Comparison of ENCODE assay signal across 16 mouse cellular contexts in genomic region chr5:77267957-77268624, GRCm38 (mm10). TPM values are rescaled to one million over a fixed set of nuclear protein-coding genes. Genes with fewer than 3 reads are reported as not detected.
DNase-seq lines count a peak whose midpoint lies in the region; ATAC-seq and TF ChIP-seq lines count a peak whose summit lies in the region.
"Had no signal": no experiment of that assay in that cellular context is flagged by ENCODE, and none has a peak within 500 bp of the region (broad histone marks: within the 10 kb centered on the region; RNA-seq: fewer than 3 reads in every experiment).

No protein-coding gene starts in this region.

- DNase-seq in heart, adult 11 months = peak; percentile 84
- DNase-seq in liver, postnatal 0 days = no peak
- no peak for DNase-seq in right cerebral cortex, postnatal 10 days (ENCODE audit: low spot score in 2 of 2)
- DNase-seq in natural killer cell, adult 2 months (ENCODE audit: low spot score in 2 of 2) = no peak
- DNase-seq: adrenal gland, postnatal 25 days; B cell, adult 2 months; gastrocnemius, postnatal 14 days; kidney, adult 18-20 months had no signal

- no peak overlapping the region for H3K27ac ChIP-seq in heart, embryonic 12.5 days (ENCODE audit: poor library complexity, severe bottlenecking)
- no peak overlapping the region for H3K27ac ChIP-seq in liver, embryonic 12.5 days
- H3K27ac ChIP-seq in liver, postnatal 0 days (ENCODE audit: low read depth) = no peak overlapping the region
- H3K27ac ChIP-seq in embryonic facial prominence, embryonic 13.5 days = no peak overlapping the region
- H3K27ac ChIP-seq: stomach, embryonic 15.5 days had no signal

- H3K4me2 ChIP-seq in heart, embryonic 12.5 days = no peak overlapping the region
- peak overlapping the region; percentile 98; the same call in 1 of the 2 replicates for H3K4me2 ChIP-seq in liver, embryonic 12.5 days
- no peak overlapping the region for H3K4me2 ChIP-seq in liver, postnatal 0 days (ENCODE audit: low read depth, low read length)
- H3K4me2 ChIP-seq in embryonic facial prominence, embryonic 13.5 days = peak overlapping the region; percentile 63

- peaks cover 47% of the 10 kb centered on the region for H3K36me3 ChIP-seq in heart, embryonic 12.5 days
- peaks cover 51% of the 10 kb centered on the region for H3K36me3 ChIP-seq in liver, embryonic 12.5 days
- H3K36me3 ChIP-seq in liver, postnatal 0 days (replicated peaks; ENCODE audit: insufficient read depth, low read length) = peaks cover 19% of the 10 kb centered on the region
- peaks cover 51% of the 10 kb centered on the region for H3K36me3 ChIP-seq in E14TG2a.4 (ENCODE audit: insufficient read depth, low read length)
- peaks cover 51% of the 10 kb centered on the region for H3K36me3 ChIP-seq in embryonic facial prominence, embryonic 13.5 days

- 93% methylated on average over 30 of the region's 30 CpGs for WGBS in heart, embryonic 12.5 days
- 91% methylated on average over 30 of the region's 30 CpGs for WGBS in liver, embryonic 12.5 days (ENCODE audit: insufficient replicate concordance)
- 95% methylated on average over 30 of the region's 30 CpGs for WGBS in liver, postnatal 0 days (ENCODE audit: insufficient replicate concordance)
- 94% methylated on average over 30 of the region's 30 CpGs for WGBS in embryonic facial prominence, embryonic 13.5 days

- no peak for ATAC-seq in heart, embryonic 12.5 days (ENCODE audit: insufficient number of reproducible peaks, low FRiP score)
- ATAC-seq in liver, embryonic 12.5 days = no peak
- ATAC-seq in liver, postnatal 0 days = no peak
- ATAC-seq in embryonic facial prominence, embryonic 13.5 days (ENCODE audit: insufficient number of reproducible peaks, insufficient read depth, low FRiP score, low TSS enrichment, low read depth) = no peak
- ATAC-seq: Patski had no signal

- H3K4me3 ChIP-seq in heart, embryonic 12.5 days = no peak overlapping the region
- no peak overlapping the region for H3K4me3 ChIP-seq in liver, embryonic 12.5 days
- H3K4me3 ChIP-seq in liver, postnatal 0 days (ENCODE audit: low read depth, low read length) = no peak overlapping the region
- peak overlapping the region; percentile 93 for H3K4me3 ChIP-seq in E14TG2a.4 (replicated peaks; ENCODE audit: low read length)
- H3K4me3 ChIP-seq in embryonic facial prominence, embryonic 13.5 days = peak overlapping the region; percentile 95; the same call in 1 of the 2 replicates
- H3K4me3 ChIP-seq: erythroblast, embryonic 14.5 days had no signal

- H3K9ac ChIP-seq in heart, embryonic 12.5 days = no peak overlapping the region
- no peak overlapping the region for H3K9ac ChIP-seq in liver, embryonic 12.5 days
- no peak overlapping the region for H3K9ac ChIP-seq in liver, postnatal 0 days (replicated peaks)
- no peak overlapping the region for H3K9ac ChIP-seq in embryonic facial prominence, embryonic 13.5 days
- H3K9ac ChIP-seq: stomach, embryonic 15.5 days had no signal

- H3K27me3 ChIP-seq in heart, embryonic 12.5 days (replicated peaks) = no peaks in the 10 kb centered on the region
- H3K27me3 ChIP-seq in liver, embryonic 12.5 days (replicated peaks) = no peaks in the 10 kb centered on the region
- no peaks in the 10 kb centered on the region for H3K27me3 ChIP-seq in liver, postnatal 0 days (ENCODE audit: insufficient read depth, low read length)
- H3K27me3 ChIP-seq in E14TG2a.4 (ENCODE audit: insufficient read depth, low read length) = peaks cover 3% of the 10 kb centered on the region
- no peaks in the 10 kb centered on the region for H3K27me3 ChIP-seq in embryonic facial prominence, embryonic 13.5 days
- H3K27me3 ChIP-seq: Patski; stomach, embryonic 15.5 days had no signal

- TF ChIP-seq CTCF in liver, postnatal 0 days (IDR thresholded peaks at IDR 0.05; ENCODE audit: low read depth) = no peak
- TF ChIP-seq CTCF in E14TG2a.4 (conservative IDR thresholded peaks at IDR 0.05; ENCODE audit: low read length) = no peak

- peaks cover 21% of the 10 kb centered on the region for H3K4me1 ChIP-seq in heart, embryonic 12.5 days (replicated peaks)
- peaks cover 36% of the 10 kb centered on the region for H3K4me1 ChIP-seq in liver, embryonic 12.5 days
- peaks cover 10% of the 10 kb centered on the region for H3K4me1 ChIP-seq in liver, postnatal 0 days (ENCODE audit: insufficient read depth)
- H3K4me1 ChIP-seq in E14TG2a.4 (replicated peaks; ENCODE audit: low read depth, low read length) = peaks cover 75% of the 10 kb centered on the region
- peaks cover 21% of the 10 kb centered on the region for H3K4me1 ChIP-seq in embryonic facial prominence, embryonic 13.5 days

- H3K9me3 ChIP-seq in heart, embryonic 12.5 days (replicated peaks) = no peaks in the 10 kb centered on the region
- no peaks in the 10 kb centered on the region for H3K9me3 ChIP-seq in liver, embryonic 12.5 days (replicated peaks)
- no peaks in the 10 kb centered on the region for H3K9me3 ChIP-seq in liver, postnatal 0 days (ENCODE audit: low read length)
- no peaks in the 10 kb centered on the region for H3K9me3 ChIP-seq in E14TG2a.4 (ENCODE audit: low read length)
- H3K9me3 ChIP-seq in embryonic facial prominence, embryonic 13.5 days = no peaks in the 10 kb centered on the region
- H3K9me3 ChIP-seq: stomach, embryonic 15.5 days had no signal

- no peak for TF ChIP-seq EP300 in liver, postnatal 0 days (IDR thresholded peaks at IDR 0.05; ENCODE audit: low read depth)

RNA-seq across cellular contexts. Expression of gene Rest, which starts 2.8 kb away (rescaled TPM):
- 31.0 and 32.2 TPM in 2 replicates for polyA plus RNA-seq in heart, embryonic 12.5 days (2016; fragmentation: Nextera tagmentation; extraction: Ambion mirVana)
- polyA plus RNA-seq in liver, embryonic 12.5 days (2016; fragmentation: Nextera tagmentation; extraction: Ambion mirVana) = 12.3 and 12.9 TPM in 2 replicates
- 6.4 and 6.9 TPM in 2 replicates for polyA plus RNA-seq in liver, postnatal 0 days (2015; fragmentation: Nextera tagmentation; extraction: Ambion mirVana)
- 55.9 and 57.5 TPM in 2 replicates for polyA plus RNA-seq in embryonic facial prominence, embryonic 13.5 days (2015; fragmentation: Nextera tagmentation; extraction: Ambion mirVana)

RNA-seq across cellular contexts. Expression of gene Noa1, which starts 41.8 kb away (rescaled TPM):
- polyA plus RNA-seq in heart, embryonic 12.5 days (2016; fragmentation: Nextera tagmentation; extraction: Ambion mirVana) = 22.9 and 23.0 TPM in 2 replicates
- polyA plus RNA-seq in liver, embryonic 12.5 days (2016; fragmentation: Nextera tagmentation; extraction: Ambion mirVana) = 40.7 and 44.9 TPM in 2 replicates
- 8.2 and 10.5 TPM in 2 replicates for polyA plus RNA-seq in liver, postnatal 0 days (2015; fragmentation: Nextera tagmentation; extraction: Ambion mirVana)
- polyA plus RNA-seq in embryonic facial prominence, embryonic 13.5 days (2015; fragmentation: Nextera tagmentation; extraction: Ambion mirVana) = 29.1 and 30.5 TPM in 2 replicates

RNA-seq across cellular contexts. Expression of gene Polr2b, which starts 41.9 kb away (rescaled TPM):
- polyA plus RNA-seq in heart, embryonic 12.5 days (2016; fragmentation: Nextera tagmentation; extraction: Ambion mirVana) = 46.1 and 49.9 TPM in 2 replicates
- polyA plus RNA-seq in liver, embryonic 12.5 days (2016; fragmentation: Nextera tagmentation; extraction: Ambion mirVana) = 46.0 and 49.1 TPM in 2 replicates
- polyA plus RNA-seq in liver, postnatal 0 days (2015; fragmentation: Nextera tagmentation; extraction: Ambion mirVana) = 16.4 and 18.6 TPM in 2 replicates
- polyA plus RNA-seq in embryonic facial prominence, embryonic 13.5 days (2015; fragmentation: Nextera tagmentation; extraction: Ambion mirVana) = 63.3 and 67.3 TPM in 2 replicates

RNA-seq across cellular contexts. Expression of gene Spink2, which starts 56.8 kb away (rescaled TPM):
- polyA plus RNA-seq in heart, embryonic 12.5 days (2016; fragmentation: Nextera tagmentation; extraction: Ambion mirVana) = 7.3 and 7.9 TPM in 2 replicates
- 0.23 TPM in 1 of 2 replicates, not detected in the other for polyA plus RNA-seq in liver, embryonic 12.5 days (2016; fragmentation: Nextera tagmentation; extraction: Ambion mirVana)
- polyA plus RNA-seq in liver, postnatal 0 days (2015; fragmentation: Nextera tagmentation; extraction: Ambion mirVana) = not detected in 2 replicates
- 0.72 and 0.91 TPM in 2 replicates for polyA plus RNA-seq in embryonic facial prominence, embryonic 13.5 days (2015; fragmentation: Nextera tagmentation; extraction: Ambion mirVana)
- polyA plus RNA-seq: erythroblast, embryonic 14.5 days; liver, embryonic 16.5 days; Patski had no signal

Comparison
In these comparisons a context has a peak if more than half of its experiments do, and no peak if none do; other contexts are left out.
1. H3K4me2 ChIP-seq: peak in liver, embryonic 12.5 days (single experiment) and embryonic facial prominence, embryonic 13.5 days (single experiment); none in heart, embryonic 12.5 days (single experiment) and liver, postnatal 0 days (single experiment).
2. H3K4me3 ChIP-seq: peak in E14TG2a.4 (single experiment) and embryonic facial prominence, embryonic 13.5 days (single experiment); none in heart, embryonic 12.5 days (single experiment), liver, embryonic 12.5 days (single experiment) and liver, postnatal 0 days (single experiment).